Comparison of ENCODE assay signal across 8 mouse cellular contexts in genomic region chr4:138216200-138216890, GRCm38 (mm10). TPM values are rescaled to one million over a fixed set of nuclear protein-coding genes. Genes with fewer than 3 reads are reported as not detected.
A peak's percentile ranks its signal among the peaks of the same experiment; 100 is the strongest.
DNase-seq lines count a peak whose midpoint lies in the region; ATAC-seq lines count a peak whose summit lies in the region.

Gene Hp1bp3, plus strand, starts transcription at chr4:138216296.

- peak within 1 kb of the TSS; percentile 99 for H3K4me3 ChIP-seq in megakaryocyte, embryonic 14.5 days (replicated peaks)

- H3K9me3 ChIP-seq in megakaryocyte, embryonic 14.5 days: no peaks in the 10 kb centered on the region

- ATAC-seq in inflammation-experienced regulatory T-cells, adult 6 months: peak; percentile 49

- H3K4me1 ChIP-seq in megakaryocyte, embryonic 14.5 days: peaks cover 73% of the 10 kb centered on the region

- H3K27me3 ChIP-seq in megakaryocyte, embryonic 14.5 days (replicated peaks): no peaks in the 10 kb centered on the region

- peaks cover 26% of the 10 kb centered on the region for H3K36me3 ChIP-seq in megakaryocyte, embryonic 14.5 days (replicated peaks; ENCODE audit: low read length)

- DNase-seq in adrenal gland, adult 18-20 months (ENCODE audit: low spot score in 2 of 2): peak; percentile 83 to 85
- DNase-seq in embryo, embryonic 11 days: peak; percentile 91
- peak; percentile 65 for DNase-seq in gastrocnemius, postnatal 25 days
- DNase-seq in left cerebral cortex, adult 9 months (ENCODE audit: low spot score in 2 of 2): peak; percentile 43 to 61
- DNase-seq in right cerebral cortex, postnatal 10 days (ENCODE audit: low spot score in 2 of 2): peak; percentile 81 to 82
- DNase-seq in urinary bladder, postnatal 25 days (ENCODE audit: low spot score): peak; percentile 79

RNA-seq across cellular contexts. Expression of gene Hp1bp3, which starts in this region (rescaled TPM):
- total RNA-seq in adrenal gland, adult 18-20 months (2021): 100 to 1,000 TPM; 159 to 223 TPM
- 10 to 100 TPM; 45.5 to 53.0 TPM for total RNA-seq in gastrocnemius, postnatal 25 days (2021)
- polyA plus RNA-seq in inflammation-experienced regulatory T-cells, adult 6 months (2017; shearing (Covaris generic)): 100 to 1,000 TPM; 144 to 154 (median 152) TPM
- polyA plus RNA-seq in megakaryocyte, embryonic 14.5 days (2012; ENCODE audit: insufficient read depth, low replicate concordance): 14.0 and 53.0 TPM in 2 replicates

Comparison
In these comparisons a context has a peak if more than half of its experiments do, and no peak if none do; other contexts are left out.
1. Peak in every context shown above with its lines: DNase-seq, ATAC-seq and H3K4me3 ChIP-seq.